Mouse (Mus musculus) small intestine, adult 10 weeks (tissue): ENCODE results near the gene Klhl36. TPM values are rescaled to one million over a fixed set of nuclear protein-coding genes. Genes with fewer than 3 reads are reported as not detected.

Experiments used
- polyA plus RNA-seq: library from polyadenylated mRNA; stranded (reverse); fragments of 350-450 nt; fragmentation: Illumina TruSeq; extraction: RNeasy Lipid Tissue Mini Kit (QIAGEN cat#74804); gene quantifications from one replicate; pipeline ENCODE4 v1.2.3, GENCODE M21; 2014; ENCODE audit warnings: low replicate concordance

The Klhl36 gene
- not detected for polyA plus RNA-seq

GRCm38 (mm10) chr8:119861706-119862389 lies at the start of gene Klhl36:
Gene Klhl36, plus strand, starts transcription at chr8:119862266.

GRCm38 (mm10) chr8:119840275-119840808 lies 21.7 kb upstream of the Klhl36 start, which contains the start of gene Cotl1:
Gene Cotl1, minus strand, starts transcription at chr8:119840544.

GRCm38 (mm10) chr8:119909944-119910546 lies 48.0 kb downstream of the Klhl36 start, which contains the start of gene Usp10:
Gene Usp10, plus strand, starts transcription at chr8:119910360.

GRCm38 (mm10) chr8:119910547-119911257 lies 48.6 kb downstream of the Klhl36 start, which contains the start of gene Gm20388:
Gene Gm20388, plus strand, starts transcription at chr8:119910841.

Other genes with a start within 250 kb of the Klhl36 start
- not detected for gene Adad2, start 249.5 kb upstream of the Klhl36 start, polyA plus RNA-seq
- not detected for gene Kcng4, start 226.6 kb upstream of the Klhl36 start, polyA plus RNA-seq
- gene Wfdc1, start 195.9 kb upstream of the Klhl36 start, polyA plus RNA-seq = 2.6 TPM
- not detected for gene Atp2c2, start 162.3 kb upstream of the Klhl36 start, polyA plus RNA-seq
- 0.97 TPM for gene Tldc1, start 83.8 kb upstream of the Klhl36 start, polyA plus RNA-seq
- 0.33 TPM for gene Cotl1, start 21.7 kb upstream of the Klhl36 start, polyA plus RNA-seq
- 20.4 TPM for gene Usp10, start 48.1 kb downstream of the Klhl36 start, polyA plus RNA-seq
- 2.7 TPM for gene Gm20388, start 48.6 kb downstream of the Klhl36 start, polyA plus RNA-seq
- 1.4 TPM for gene Crispld2, start 130.2 kb downstream of the Klhl36 start, polyA plus RNA-seq
- 0.78 TPM for gene Zdhhc7, start 239.2 kb downstream of the Klhl36 start, polyA plus RNA-seq